Mouse (Mus musculus): Measurements from ENCODE around the gene Magi1. TPM values are rescaled to one million over a fixed set of nuclear protein-coding genes. Genes with fewer than 3 reads are reported as not detected.

Gene Magi1
- polyA plus RNA-seq, 1 experiment: not detected

- Histone ChIP-seq H3K4me1 (ENCODE audit: control insufficient read depth, insufficient read depth, low read length) (peaks cover 5% of the 10 kb centered on the region), H3K27ac (ENCODE audit: insufficient read depth, low read depth, low read length) (no peak overlapping the region), H3K4me3 (ENCODE audit: insufficient read depth, low read length) (no peak overlapping the region)
- TF ChIP-seq POLR2A (IDR thresholded peaks at IDR 0.05; ENCODE audit: borderline replicate concordance, low read depth, low read length): no peak
- no peak for TF ChIP-seq CTCF (IDR thresholded peaks at IDR 0.05; ENCODE audit: low read depth, low read length)
Measured at GRCm38 (mm10) chr6:94154854-94155601, 128.7 kb downstream of the Magi1 start.

DNA sequence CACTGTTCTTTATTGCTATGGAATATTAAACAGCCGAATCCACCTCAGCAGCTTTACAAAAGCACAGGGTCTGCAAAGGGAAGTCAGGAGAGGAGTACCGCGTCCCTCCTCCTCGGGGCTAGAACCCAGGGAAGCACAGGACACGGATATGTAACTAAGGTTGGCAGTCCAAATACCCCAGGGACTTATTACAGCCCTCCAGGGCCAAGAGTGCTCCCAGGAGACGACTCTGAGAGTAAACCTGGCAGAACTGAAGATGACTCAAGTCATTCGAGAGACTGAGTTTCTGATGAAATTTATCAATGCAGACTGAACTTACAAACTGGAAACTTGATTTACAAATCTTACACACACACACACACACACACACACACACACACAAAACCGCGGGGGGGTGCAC is 130.8 kb downstream of the Magi1 start:
- Histone ChIP-seq H3K4me1 (ENCODE audit: control insufficient read depth, insufficient read depth, low read length) (peaks cover 5% of the 10 kb centered on the region), H3K4me3 (ENCODE audit: insufficient read depth, low read length) (no peak overlapping the region)
- no peak for TF ChIP-seq POLR2A (IDR thresholded peaks at IDR 0.05; ENCODE audit: borderline replicate concordance, low read depth, low read length)
- TF ChIP-seq CTCF (IDR thresholded peaks at IDR 0.05; ENCODE audit: low read depth, low read length): no peak

DNA sequence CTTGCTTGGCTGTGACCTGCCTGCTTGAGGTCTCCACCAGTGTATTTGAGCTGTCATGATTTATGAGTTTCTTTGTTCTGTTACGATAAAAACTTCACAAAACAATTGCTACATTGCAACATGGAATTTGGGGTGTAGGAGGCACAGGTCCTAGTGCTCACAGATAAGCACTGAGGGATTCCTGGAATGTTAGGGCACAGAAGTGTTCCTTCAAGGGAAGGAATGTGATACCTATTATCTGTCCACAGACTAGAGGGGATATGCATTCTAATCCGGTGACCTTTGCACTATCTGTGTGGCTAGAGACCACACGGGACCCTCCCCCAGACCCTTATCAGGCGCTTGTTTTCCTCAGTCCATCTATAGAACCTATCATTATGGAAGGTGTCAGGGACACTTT is 132.8 kb downstream of the Magi1 start:
- Histone ChIP-seq H3K27ac (ENCODE audit: insufficient read depth, low read depth, low read length) (no peak overlapping the region), H3K4me3 (ENCODE audit: insufficient read depth, low read length) (no peak overlapping the region), H3K4me1 (ENCODE audit: control insufficient read depth, insufficient read depth, low read length) (peaks cover 6% of the 10 kb centered on the region)
- TF ChIP-seq CTCF (IDR thresholded peaks at IDR 0.05; ENCODE audit: low read depth, low read length): no peak
- TF ChIP-seq POLR2A (IDR thresholded peaks at IDR 0.05; ENCODE audit: borderline replicate concordance, low read depth, low read length): no peak

More for the DNA sequence above, 130.8 kb downstream of the Magi1 start:
- no peak overlapping the region for H3K27ac ChIP-seq (ENCODE audit: insufficient read depth, low read depth, low read length)

- TF ChIP-seq CTCF (IDR thresholded peaks at IDR 0.05; ENCODE audit: low read depth, low read length) (no peak), POLR2A (IDR thresholded peaks at IDR 0.05; ENCODE audit: borderline replicate concordance, low read depth, low read length) (no peak)
- Histone ChIP-seq H3K4me3 (ENCODE audit: insufficient read depth, low read length) (no peak overlapping the region), H3K27ac (ENCODE audit: insufficient read depth, low read depth, low read length) (no peak overlapping the region), H3K4me1 (ENCODE audit: control insufficient read depth, insufficient read depth, low read length) (peaks cover 6% of the 10 kb centered on the region)
Measured at GRCm38 (mm10) chr6:94149800-94150199, 133.9 kb downstream of the Magi1 start.

DNA sequence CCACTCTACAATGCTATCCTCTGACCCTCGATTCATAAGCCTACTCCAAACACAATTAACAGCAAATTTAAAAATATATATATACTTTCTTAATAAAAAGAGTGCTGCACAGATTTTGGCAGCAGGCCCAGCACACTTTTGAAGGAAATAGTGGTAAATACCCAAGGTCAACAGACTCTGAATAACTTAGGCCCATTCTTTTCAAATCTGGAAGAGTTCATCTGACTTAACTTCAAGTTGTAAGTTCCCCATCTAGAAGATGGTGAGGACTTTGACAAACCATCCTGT is 137.6 kb downstream of the Magi1 start:
- TF ChIP-seq POLR2A (IDR thresholded peaks at IDR 0.05; ENCODE audit: borderline replicate concordance, low read depth, low read length): no peak
- TF ChIP-seq CTCF (IDR thresholded peaks at IDR 0.05; ENCODE audit: low read depth, low read length): no peak
- H3K4me1 ChIP-seq (ENCODE audit: control insufficient read depth, insufficient read depth, low read length): peaks cover 6% of the 10 kb centered on the region
- H3K27ac ChIP-seq (ENCODE audit: insufficient read depth, low read depth, low read length): no peak overlapping the region
- no peak overlapping the region for H3K4me3 ChIP-seq (ENCODE audit: insufficient read depth, low read length)

- no peak overlapping the region for H3K27ac ChIP-seq (ENCODE audit: insufficient read depth, low read depth, low read length)
- TF ChIP-seq POLR2A (IDR thresholded peaks at IDR 0.05; ENCODE audit: borderline replicate concordance, low read depth, low read length): no peak
- TF ChIP-seq CTCF (IDR thresholded peaks at IDR 0.05; ENCODE audit: low read depth, low read length): no peak
- H3K4me1 ChIP-seq (ENCODE audit: control insufficient read depth, insufficient read depth, low read length): peaks cover 6% of the 10 kb centered on the region
- H3K4me3 ChIP-seq (ENCODE audit: insufficient read depth, low read length): no peak overlapping the region
Measured at GRCm38 (mm10) chr6:94145430-94146205, 138.1 kb downstream of the Magi1 start.

DNA sequence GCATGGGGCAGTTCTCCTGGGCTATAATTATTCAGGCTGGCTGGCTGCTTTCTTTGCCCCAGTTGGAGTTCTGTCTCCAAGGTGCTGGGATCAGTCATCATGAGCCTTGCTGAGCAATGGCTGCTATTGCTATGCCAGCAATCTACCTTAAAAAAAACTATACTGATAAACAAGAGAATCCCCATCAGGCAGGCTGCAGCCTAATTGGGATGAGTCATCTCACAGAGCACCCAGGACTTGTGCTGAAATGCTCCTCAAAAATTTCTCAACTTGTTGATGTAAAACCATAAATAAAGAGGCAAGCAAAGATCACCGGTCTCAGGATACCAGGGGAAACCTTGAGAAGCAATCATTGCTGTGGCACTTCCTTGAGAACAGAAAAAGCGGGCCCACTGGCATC is 141.2 kb downstream of the Magi1 start:
- H3K27ac ChIP-seq (ENCODE audit: insufficient read depth, low read depth, low read length): no peak overlapping the region
- TF ChIP-seq POLR2A (IDR thresholded peaks at IDR 0.05; ENCODE audit: borderline replicate concordance, low read depth, low read length) (no peak), CTCF (IDR thresholded peaks at IDR 0.05; ENCODE audit: low read depth, low read length) (no peak)
- no peak overlapping the region for H3K4me3 ChIP-seq (ENCODE audit: insufficient read depth, low read length)
- H3K4me1 ChIP-seq (ENCODE audit: control insufficient read depth, insufficient read depth, low read length): 0 out of 2 replicates have a peak, but pooled peaks cover under 1% of the 10 kb centered on the region

GRCm38 (mm10) chr6:94141496-94141895 is 142.2 kb downstream of the Magi1 start:
- TF ChIP-seq CTCF (IDR thresholded peaks at IDR 0.05; ENCODE audit: low read depth, low read length) (no peak), POLR2A (IDR thresholded peaks at IDR 0.05; ENCODE audit: borderline replicate concordance, low read depth, low read length) (no peak)
- H3K4me1 ChIP-seq (ENCODE audit: control insufficient read depth, insufficient read depth, low read length): no peaks in the 10 kb centered on the region
- H3K27ac ChIP-seq (ENCODE audit: insufficient read depth, low read depth, low read length): no peak overlapping the region
- H3K4me3 ChIP-seq (ENCODE audit: insufficient read depth, low read length): no peak overlapping the region

- Histone ChIP-seq H3K27ac (ENCODE audit: insufficient read depth, low read depth, low read length) (no peak overlapping the region), H3K4me1 (ENCODE audit: control insufficient read depth, insufficient read depth, low read length) (no peaks in the 10 kb centered on the region), H3K4me3 (ENCODE audit: insufficient read depth, low read length) (no peak overlapping the region)
- TF ChIP-seq POLR2A (IDR thresholded peaks at IDR 0.05; ENCODE audit: borderline replicate concordance, low read depth, low read length): no peak
- TF ChIP-seq CTCF (IDR thresholded peaks at IDR 0.05; ENCODE audit: low read depth, low read length): no peak
Measured at GRCm38 (mm10) chr6:94139952-94140414, 143.7 kb downstream of the Magi1 start.

DNA sequence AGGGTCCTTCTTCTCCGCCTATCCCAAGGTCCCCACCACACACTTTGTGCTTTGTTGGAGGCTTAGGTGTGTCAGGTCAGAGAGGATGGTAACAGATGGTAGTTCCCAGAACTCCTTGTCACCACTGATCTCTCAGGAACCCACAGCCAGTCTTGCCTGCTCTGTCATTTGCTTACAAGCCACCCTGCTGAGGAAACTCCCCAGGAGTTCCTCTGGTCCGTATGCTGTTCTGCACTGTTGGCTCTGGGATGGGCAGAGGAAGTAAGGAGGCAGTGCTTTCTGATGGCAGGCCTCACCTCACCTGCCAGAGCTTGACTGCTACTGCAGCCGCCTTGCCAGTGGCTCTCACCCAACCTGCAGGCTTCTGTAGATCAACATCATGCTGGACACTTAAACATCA is 147.0 kb downstream of the Magi1 start:
- no peak for TF ChIP-seq POLR2A (IDR thresholded peaks at IDR 0.05; ENCODE audit: borderline replicate concordance, low read depth, low read length)
- no peak for TF ChIP-seq CTCF (IDR thresholded peaks at IDR 0.05; ENCODE audit: low read depth, low read length)
- Histone ChIP-seq H3K4me3 (ENCODE audit: insufficient read depth, low read length) (no peak overlapping the region), H3K27ac (ENCODE audit: insufficient read depth, low read depth, low read length) (no peak overlapping the region), H3K4me1 (ENCODE audit: control insufficient read depth, insufficient read depth, low read length) (no peaks in the 10 kb centered on the region)

All from bone marrow macrophage, adult 2 months (primary cell).